Mouse (Mus musculus) cerebellum, adult 2 months (tissue): ENCODE measurements around the gene Mier2. TPM values are rescaled to one million over a fixed set of nuclear protein-coding genes. Genes with fewer than 3 reads are reported as not detected.
A peak's percentile ranks its signal among the peaks of the same experiment; 100 is the strongest.

Experiments used
- DNase-seq, 2 experiments: peaks; one replicate each; pipeline ENCODE4 v3.0.0; 2021
- H3K27ac ChIP-seq: fragments of 200-500 bp; 2 replicates; pipeline ENCODE4 v1.5.1; 2012; ENCODE audit warnings: low read length, control low read depth, inconsistent platforms; ENCODE audit not compliant: insufficient read depth
- H3K27me3 ChIP-seq: fragments of 200-500 bp; 2 replicates; pipeline ENCODE4 v1.6.1; 2012; ENCODE audit warnings: inconsistent platforms, mild to moderate bottlenecking, low read length, moderate library complexity; ENCODE audit not compliant: control insufficient read depth, insufficient read depth
- H3K4me1 ChIP-seq: fragments of 200-500 bp; 2 replicates; pipeline ENCODE4 v1.6.1; 2011; ENCODE audit warnings: low read length; ENCODE audit not compliant: control insufficient read depth, insufficient read depth
- H3K4me3 ChIP-seq: fragments of 200-500 bp; replicated peaks from 2 replicates; pipeline ENCODE3; 2011; ENCODE audit warnings: mild to moderate bottlenecking, low read depth, low read length, control low read depth; ENCODE audit not compliant: insufficient read depth
- CTCF ChIP-seq: fragments of 200-500 bp; IDR thresholded peaks from 2 replicates; pipeline ENCODE4 v1.5.1; 2011; ENCODE audit warnings: low read depth, mild to moderate bottlenecking, control low read depth, low read length, moderate library complexity, borderline replicate concordance; ENCODE audit not compliant: insufficient read depth
- POLR2A ChIP-seq: fragments of 200-500 bp; IDR thresholded peaks from 2 replicates; pipeline ENCODE4 v1.6.1; 2011; ENCODE audit warnings: low read length, control low read depth, borderline replicate concordance; ENCODE audit not compliant: insufficient read depth
- WGBS: fragments of 180-500 bp; shearing (Covaris S2); methylation state at CpG from one replicate; pipeline ENCODE4 v1.1.7; 2018; 5-methylcytosine and 5-hydroxymethylcytosine counted together
- polyA plus RNA-seq: library from polyadenylated mRNA; depleted of rRNA; stranded (reverse); fragments of >200 nt; gene quantifications from 2 replicates; pipeline ENCODE4 v1.2.3, GENCODE M21; 2012

The Mier2 gene
- polyA plus RNA-seq, 1 experiment: 70.3 TPM

DNA sequence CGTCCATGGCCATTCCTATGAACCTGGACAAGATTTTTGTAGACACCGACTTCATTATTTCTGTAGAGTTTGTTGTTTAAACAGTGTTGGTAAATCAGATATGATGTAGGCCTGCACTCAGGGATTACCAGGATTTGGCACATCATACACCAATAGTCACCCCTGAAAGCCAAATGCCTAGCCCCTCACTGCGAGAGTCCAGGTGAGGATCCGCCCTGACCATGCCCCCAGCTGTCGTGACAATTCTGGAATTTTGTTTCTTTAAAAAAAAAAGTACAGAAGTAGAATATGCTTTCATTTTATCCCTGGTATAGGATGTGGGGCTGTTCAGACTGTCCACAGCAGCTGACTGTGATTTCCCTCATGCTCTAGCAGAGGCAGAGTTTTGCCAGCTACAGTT is 14.9 kb upstream of the Mier2 start:
- 93% methylated on average over 5 of the region's 5 CpGs for WGBS
- no peaks in the 10 kb centered on the region for H3K4me1 ChIP-seq
- TF ChIP-seq CTCF: no peak
- no peak for TF ChIP-seq POLR2A
- DNase-seq: no peak
- no peak overlapping the region for H3K4me3 ChIP-seq
- H3K27me3 ChIP-seq: no peaks in the 10 kb centered on the region
- H3K27ac ChIP-seq: no peak overlapping the region

DNA sequence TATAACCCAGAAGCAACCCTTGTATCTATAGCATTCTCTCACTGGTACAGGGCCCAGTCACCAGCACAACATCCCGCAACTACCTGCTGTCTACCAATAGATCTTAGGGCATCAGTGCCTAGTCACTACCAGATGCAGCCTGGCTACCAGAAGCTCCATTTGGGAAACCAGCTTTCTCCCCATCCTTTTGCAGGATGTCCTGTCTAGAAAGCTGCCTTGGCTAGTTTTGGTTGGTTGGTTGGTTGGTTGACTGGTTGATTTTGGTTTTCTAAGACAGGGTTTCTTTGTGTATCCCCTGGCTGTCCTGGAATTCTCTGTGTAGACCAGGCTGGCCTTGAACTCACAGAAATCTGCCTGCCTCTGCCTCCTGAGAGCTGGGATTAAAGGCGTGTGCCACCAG is 4.7 kb upstream of the Mier2 start:
- H3K4me3 ChIP-seq: no peak overlapping the region
- no peak overlapping the region for H3K27ac ChIP-seq
- no peak for TF ChIP-seq POLR2A
- no peak for TF ChIP-seq CTCF
- 89% methylated on average over 2 of the region's 2 CpGs for WGBS
- DNase-seq: no peak
- H3K4me1 ChIP-seq: peaks cover 3% of the 10 kb centered on the region; the same call in 1 of the 2 replicates
- no peaks in the 10 kb centered on the region for H3K27me3 ChIP-seq

DNA sequence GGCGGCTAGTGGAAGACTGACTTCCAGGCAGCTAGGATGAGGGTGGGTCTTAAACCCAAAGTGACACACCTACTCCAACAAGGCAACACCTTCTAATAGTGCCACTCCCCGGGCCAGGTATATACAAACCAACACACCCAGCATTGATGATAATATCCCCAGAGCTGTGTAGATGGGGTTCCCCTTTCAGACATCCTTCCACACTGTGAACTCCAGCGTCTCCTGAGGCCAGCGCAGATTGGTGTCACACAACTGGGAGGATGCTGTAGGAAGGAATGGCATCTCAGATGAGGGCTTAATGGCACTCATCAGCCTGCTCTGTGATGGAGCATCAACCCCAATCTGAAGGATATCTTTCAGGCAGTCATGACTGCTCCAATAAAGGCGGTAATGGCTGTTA is 2.5 kb upstream of the Mier2 start:
- DNase-seq: peak in 1 of 2 experiments; percentile 3
- Histone ChIP-seq H3K27ac (no peak overlapping the region), H3K4me1 (peaks cover 15% of the 10 kb centered on the region), H3K4me3 (no peak overlapping the region), H3K27me3 (no peaks in the 10 kb centered on the region)
- WGBS: 98% methylated on average over 5 of the region's 5 CpGs
- TF ChIP-seq POLR2A (no peak), CTCF (no peak)

DNA sequence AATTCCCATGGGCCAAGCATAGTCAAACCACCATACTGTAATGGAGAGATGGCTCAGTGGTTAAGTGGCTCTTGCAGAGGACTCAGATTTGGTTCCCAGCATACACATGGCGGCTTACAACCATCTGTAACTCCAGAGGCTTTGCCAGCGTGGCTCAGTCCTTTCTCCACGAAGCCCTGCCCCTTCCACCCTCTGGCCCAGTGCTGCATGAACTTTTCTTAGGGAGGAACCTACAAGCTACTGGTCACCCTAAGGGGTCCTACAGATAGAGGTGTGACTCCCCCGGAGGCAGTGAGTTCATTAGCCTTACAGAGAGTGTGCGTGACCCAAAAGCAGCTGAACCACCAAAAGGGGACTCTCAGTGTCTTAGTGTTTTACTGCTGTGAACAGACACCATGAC is 2.0 kb upstream of the Mier2 start:
- Histone ChIP-seq H3K27me3 (no peaks in the 10 kb centered on the region), H3K4me1 (peaks cover 15% of the 10 kb centered on the region), H3K27ac (no peak overlapping the region), H3K4me3 (no peak overlapping the region)
- peak in 1 of 2 experiments; percentile 7 for DNase-seq
- WGBS: 91% methylated on average over 5 of the region's 5 CpGs
- TF ChIP-seq POLR2A (no peak), CTCF (no peak)

DNA sequence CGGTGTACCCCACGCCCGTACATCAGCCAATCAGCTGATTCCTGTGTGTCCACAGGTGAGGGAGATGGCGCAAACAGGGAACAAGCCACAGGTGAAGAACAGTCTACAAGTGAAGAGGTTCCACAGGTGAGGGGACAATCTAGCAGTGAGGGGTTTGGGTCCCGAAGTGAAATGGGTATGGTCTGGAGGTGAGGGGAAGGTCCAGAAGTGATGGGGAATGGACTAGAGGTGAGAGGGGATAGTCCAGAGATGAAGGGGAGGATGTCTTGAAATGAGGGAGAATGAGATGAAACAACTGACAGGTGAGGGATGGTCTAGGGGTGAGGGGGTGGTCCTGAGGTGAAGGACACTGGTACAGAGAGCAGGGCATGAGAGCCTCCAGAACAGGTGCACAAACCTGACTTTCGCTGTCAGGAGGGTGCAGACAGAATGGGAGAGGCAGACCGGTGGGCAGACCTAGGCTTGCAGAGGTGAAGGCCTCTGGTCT is 282 bp upstream of the Mier2 start:
- Histone ChIP-seq H3K27me3 (no peaks in the 10 kb centered on the region), H3K27ac (no peak overlapping the region), H3K4me3 (peak overlapping the region; percentile 90), H3K4me1 (peaks cover 15% of the 10 kb centered on the region)
- 25% methylated on average over 7 of the region's 7 CpGs for WGBS
- DNase-seq: no peak
- TF ChIP-seq CTCF (no peak), POLR2A (0 out of 2 replicates have a peak, but pooled peaks have one; percentile 6)

DNA sequence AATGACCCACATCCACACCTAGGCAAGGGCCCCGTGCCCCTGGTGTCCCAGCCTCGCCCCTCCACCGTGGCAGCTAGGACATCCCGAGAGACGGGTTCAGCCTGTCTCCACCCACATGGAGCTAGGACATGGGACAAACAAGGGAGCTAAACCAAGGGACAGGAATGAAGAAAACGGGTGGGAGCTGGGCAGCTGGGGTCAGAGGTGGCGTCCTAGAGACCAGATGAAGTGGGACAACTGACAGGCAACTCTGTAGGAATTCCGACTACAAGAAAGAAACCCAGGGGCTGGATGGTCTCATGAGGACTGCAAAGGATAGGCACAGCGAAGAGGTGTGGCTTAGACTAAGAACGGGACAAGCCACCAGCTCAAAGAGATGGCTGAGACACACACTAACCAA is 1.3 kb downstream of the Mier2 start:
- peaks cover 15% of the 10 kb centered on the region for H3K4me1 ChIP-seq
- H3K4me3 ChIP-seq: peak overlapping the region; percentile 90
- DNase-seq: peak in 1 of 2 experiments; percentile 7
- H3K27ac ChIP-seq: no peak overlapping the region
- H3K27me3 ChIP-seq: no peaks in the 10 kb centered on the region
- TF ChIP-seq CTCF: no peak
- no peak for TF ChIP-seq POLR2A
- WGBS: 23% methylated on average over 10 of the region's 10 CpGs

DNA sequence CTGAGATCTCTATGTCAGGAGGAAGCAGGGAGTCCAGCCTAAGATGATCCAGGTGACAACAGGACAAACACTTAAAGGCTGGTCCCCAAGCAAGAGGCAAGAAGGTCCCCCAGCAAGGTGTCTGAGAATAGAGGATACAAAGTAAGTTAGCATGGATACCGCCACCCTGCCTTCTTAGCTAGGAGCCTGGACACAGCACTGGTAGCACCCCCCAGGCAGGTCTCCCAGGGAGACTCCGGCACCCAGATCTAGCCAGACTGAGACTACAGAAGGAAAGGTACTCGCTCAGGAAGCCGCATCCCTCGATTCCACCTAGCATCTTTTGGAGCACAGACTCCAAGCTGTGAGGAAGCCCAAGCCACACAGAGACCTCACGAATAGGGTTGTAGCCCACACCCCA is 1.8 kb downstream of the Mier2 start:
- peak in 1 of 2 experiments; percentile 6 for DNase-seq
- Histone ChIP-seq H3K27me3 (no peaks in the 10 kb centered on the region), H3K4me1 (peaks cover 15% of the 10 kb centered on the region), H3K4me3 (no peak overlapping the region), H3K27ac (no peak overlapping the region)
- 84% methylated on average over 6 of the region's 6 CpGs for WGBS
- TF ChIP-seq CTCF (no peak), POLR2A (no peak)

DNA sequence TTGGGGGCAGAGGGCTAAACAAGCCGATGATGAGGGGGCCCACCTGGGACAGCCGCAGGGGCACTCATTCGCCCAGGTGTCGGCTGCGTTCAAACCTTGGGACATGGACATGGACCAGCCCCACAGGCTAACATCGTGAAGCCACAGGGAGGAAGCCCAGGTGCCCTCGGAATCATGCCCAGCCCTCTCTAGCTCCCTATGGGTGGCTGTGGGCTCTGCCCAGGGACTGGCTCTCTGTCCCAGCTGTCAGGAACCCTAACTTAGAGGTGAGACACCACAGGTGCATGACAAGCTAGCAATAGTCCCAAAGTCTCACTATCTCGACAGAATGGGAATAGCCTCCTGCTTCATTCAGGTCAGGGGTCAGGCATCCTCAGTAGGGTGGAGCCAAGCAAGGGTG is 2.5 kb downstream of the Mier2 start:
- Histone ChIP-seq H3K27me3 (no peaks in the 10 kb centered on the region), H3K27ac (no peak overlapping the region), H3K4me3 (no peak overlapping the region), H3K4me1 (peaks cover 15% of the 10 kb centered on the region)
- DNase-seq: peak in 1 of 2 experiments; percentile 7
- WGBS: 75% methylated on average over 8 of the region's 8 CpGs
- TF ChIP-seq CTCF: no peak
- no peak for TF ChIP-seq POLR2A

DNA sequence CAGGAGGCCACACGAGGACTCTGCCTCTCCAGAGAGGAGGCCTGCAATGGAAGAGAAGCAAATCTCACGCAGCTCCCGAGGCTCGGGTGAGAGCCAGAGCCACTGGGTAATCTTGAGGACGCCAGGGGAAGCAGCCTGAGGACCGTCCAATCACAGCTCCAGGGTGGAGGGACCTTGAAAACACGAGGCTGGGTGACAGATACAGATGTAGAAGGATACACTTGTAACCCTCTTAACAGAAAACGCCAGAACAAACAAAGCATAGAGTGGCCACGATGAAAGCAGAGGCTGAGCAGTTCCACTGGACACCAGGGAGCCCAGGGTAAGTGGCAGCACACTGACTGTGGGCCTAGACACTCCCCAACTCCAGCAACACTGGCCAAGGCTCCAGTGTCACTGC is 4.6 kb downstream of the Mier2 start:
- TF ChIP-seq POLR2A (no peak), CTCF (no peak)
- Histone ChIP-seq H3K4me3 (no peak overlapping the region), H3K4me1 (peaks cover 13% of the 10 kb centered on the region), H3K27me3 (no peaks in the 10 kb centered on the region), H3K27ac (no peak overlapping the region)
- whole genome bisulfite sequencing: 79% methylated on average over 9 of the region's 9 CpGs
- DNase-seq: no peak
